Mouse (Mus musculus) bone marrow macrophage, adult 2 months (primary cell): ENCODE results near the gene Cox6a1.

Experiments used
- CTCF ChIP-seq: IDR thresholded peaks from 2 replicates; pipeline ENCODE4 v1.5.1; 2012; ENCODE audit warnings: low read depth, mild to moderate bottlenecking, low read length, moderate library complexity
- POLR2A ChIP-seq: IDR thresholded peaks from 2 replicates; pipeline ENCODE4 v1.6.1; 2012; ENCODE audit warnings: mild to moderate bottlenecking, low read depth, low read length, borderline replicate concordance

GRCm38 (mm10) chr5:115396654-115397053 is 47.9 kb upstream of the Cox6a1 start:
- TF ChIP-seq CTCF (no peak), POLR2A (no peak)
